Mouse (Mus musculus): ENCODE data around the gene Bmi1. TPM values are rescaled to one million over a fixed set of nuclear protein-coding genes. Genes with fewer than 3 reads are reported as not detected.

Gene Bmi1
- 10.0 and 16.0 TPM in 2 replicates for polyA plus RNA-seq (2016; fragmentation: Nextera tagmentation; extraction: Ambion mirVana)

- H3K27me3 ChIP-seq (ENCODE audit: insufficient read depth, poor library complexity, severe bottlenecking) = peaks cover 63% of the 10 kb centered on the region
- no peak for DNase-seq (ENCODE audit: low spot score)
Observed at GRCm38 (mm10) chr2:18676936-18677491, at the start of gene Bmi1. Gene Bmi1, plus strand, starts transcription at chr2:18677018.

GRCm38 (mm10) chr2:18630547-18630946 lies 46.3 kb upstream of the Bmi1 start:
- Histone ChIP-seq H3K36me3 (no peaks in the 10 kb centered on the region), H3K4me3 (no peak overlapping the region), H3K27me3 (ENCODE audit: insufficient read depth, poor library complexity, severe bottlenecking) (peaks cover 4% of the 10 kb centered on the region; the same call in 1 of the 2 replicates), H3K9me3 (no peaks in the 10 kb centered on the region), H3K4me1 (no peaks in the 10 kb centered on the region), H3K27ac (no peak overlapping the region)
- 71% methylated on average over 5 of the region's 5 CpGs for WGBS
- no peak for DNase-seq (ENCODE audit: low spot score)

More at GRCm38 (mm10) chr2:18676936-18677491, at the start of gene Bmi1:
- Histone ChIP-seq H3K27ac (peak within 1 kb of the TSS; percentile 96), H3K36me3 (no peaks in the 10 kb centered on the region), H3K4me3 (peak within 1 kb of the TSS; percentile 85), H3K9me3 (no peaks in the 10 kb centered on the region), H3K4me1 (peaks cover 18% of the 10 kb centered on the region)
- WGBS = under 1% methylated on average over 42 of the region's 77 CpGs

- Histone ChIP-seq H3K9me3 (no peaks in the 10 kb centered on the region), H3K27ac (no peak overlapping the region), H3K4me1 (no peaks in the 10 kb centered on the region), H3K4me3 (no peak overlapping the region), H3K36me3 (no peaks in the 10 kb centered on the region), H3K27me3 (ENCODE audit: insufficient read depth, poor library complexity, severe bottlenecking) (peaks cover 4% of the 10 kb centered on the region; the same call in 1 of the 2 replicates)
- no peak for DNase-seq (ENCODE audit: low spot score)
- WGBS = 90% methylated on average over 8 of the region's 8 CpGs
Observed at GRCm38 (mm10) chr2:18635052-18635451, 41.8 kb upstream of the Bmi1 start.

GRCm38 (mm10) chr2:18648563-18648962 lies 28.3 kb upstream of the Bmi1 start:
- 87% methylated on average over 4 of the region's 4 CpGs for WGBS
- DNase-seq (ENCODE audit: low spot score) = no peak
- Histone ChIP-seq H3K4me1 (no peaks in the 10 kb centered on the region), H3K36me3 (no peaks in the 10 kb centered on the region), H3K4me3 (no peak overlapping the region), H3K27ac (no peak overlapping the region), H3K9me3 (no peaks in the 10 kb centered on the region), H3K27me3 (ENCODE audit: insufficient read depth, poor library complexity, severe bottlenecking) (no peaks in the 10 kb centered on the region)

GRCm38 (mm10) chr2:18654821-18655220 lies 22.0 kb upstream of the Bmi1 start:
- DNase-seq (ENCODE audit: low spot score) = no peak
- Histone ChIP-seq H3K27ac (no peak overlapping the region), H3K36me3 (no peaks in the 10 kb centered on the region), H3K27me3 (ENCODE audit: insufficient read depth, poor library complexity, severe bottlenecking) (no peaks in the 10 kb centered on the region), H3K4me3 (no peak overlapping the region), H3K9me3 (no peaks in the 10 kb centered on the region), H3K4me1 (no peaks in the 10 kb centered on the region)
- 56% methylated on average over 5 of the region's 5 CpGs for WGBS

- WGBS = 85% methylated on average over 3 of the region's 3 CpGs
- Histone ChIP-seq H3K9me3 (no peaks in the 10 kb centered on the region), H3K36me3 (no peaks in the 10 kb centered on the region), H3K4me1 (no peaks in the 10 kb centered on the region), H3K27me3 (ENCODE audit: insufficient read depth, poor library complexity, severe bottlenecking) (peaks cover 7% of the 10 kb centered on the region), H3K4me3 (no peak overlapping the region), H3K27ac (no peak overlapping the region)
- no peak for DNase-seq (ENCODE audit: low spot score)
Observed at GRCm38 (mm10) chr2:18664003-18664402, 12.8 kb upstream of the Bmi1 start.

GRCm38 (mm10) chr2:18671041-18671440 lies 5.8 kb upstream of the Bmi1 start:
- Histone ChIP-seq H3K4me1 (peaks cover 6% of the 10 kb centered on the region; the same call in 1 of the 2 replicates), H3K27me3 (ENCODE audit: insufficient read depth, poor library complexity, severe bottlenecking) (peaks cover 47% of the 10 kb centered on the region), H3K36me3 (no peaks in the 10 kb centered on the region), H3K9me3 (no peaks in the 10 kb centered on the region), H3K4me3 (no peak overlapping the region), H3K27ac (no peak overlapping the region)
- no peak for DNase-seq (ENCODE audit: low spot score)
- 8% methylated on average over 6 of the region's 6 CpGs for WGBS

- peaks cover 6% of the 10 kb centered on the region; the same call in 1 of the 2 replicates for H3K4me1 ChIP-seq
- H3K27ac ChIP-seq = peak within 1 kb of the TSS; percentile 98
- peak; percentile 94 for DNase-seq (ENCODE audit: low spot score)
- H3K27me3 ChIP-seq (ENCODE audit: insufficient read depth, poor library complexity, severe bottlenecking) = peaks cover 45% of the 10 kb centered on the region
- H3K4me3 ChIP-seq = peak within 1 kb of the TSS; percentile 91
- no peaks in the 10 kb centered on the region for H3K36me3 ChIP-seq
- under 1% methylated on average over 90 of the region's 91 CpGs for WGBS
- H3K9me3 ChIP-seq = no peaks in the 10 kb centered on the region
Observed at GRCm38 (mm10) chr2:18672133-18672765, 4.6 kb upstream of the Bmi1 start, which contains the start of gene Commd3. Gene Commd3, plus strand, starts transcription at chr2:18672384.

GRCm38 (mm10) chr2:18672766-18673164 lies 4.1 kb upstream of the Bmi1 start:
- H3K4me3 ChIP-seq = peak overlapping the region; percentile 91
- H3K36me3 ChIP-seq = no peaks in the 10 kb centered on the region
- WGBS = under 1% methylated on average over 11 of the region's 11 CpGs
- peak overlapping the region; percentile 98 for H3K27ac ChIP-seq
- H3K4me1 ChIP-seq = peaks cover 6% of the 10 kb centered on the region; the same call in 1 of the 2 replicates
- DNase-seq (ENCODE audit: low spot score) = peak; percentile 85
- no peaks in the 10 kb centered on the region for H3K9me3 ChIP-seq
- peaks cover 40% of the 10 kb centered on the region for H3K27me3 ChIP-seq (ENCODE audit: insufficient read depth, poor library complexity, severe bottlenecking)

- Histone ChIP-seq H3K4me1 (peaks cover 6% of the 10 kb centered on the region; the same call in 1 of the 2 replicates), H3K27me3 (ENCODE audit: insufficient read depth, poor library complexity, severe bottlenecking) (peaks cover 48% of the 10 kb centered on the region), H3K36me3 (no peaks in the 10 kb centered on the region), H3K27ac (no peak overlapping the region), H3K4me3 (no peak overlapping the region), H3K9me3 (no peaks in the 10 kb centered on the region)
- 36% methylated on average over 4 of the region's 4 CpGs for WGBS
- DNase-seq (ENCODE audit: low spot score) = no peak
Observed at GRCm38 (mm10) chr2:18673766-18674165, 3.1 kb upstream of the Bmi1 start.

GRCm38 (mm10) chr2:18674193-18674902 lies 2.5 kb upstream of the Bmi1 start:
- Histone ChIP-seq H3K36me3 (no peaks in the 10 kb centered on the region), H3K4me3 (no peak overlapping the region), H3K9me3 (no peaks in the 10 kb centered on the region), H3K27ac (no peak overlapping the region), H3K27me3 (ENCODE audit: insufficient read depth, poor library complexity, severe bottlenecking) (peaks cover 54% of the 10 kb centered on the region), H3K4me1 (peaks cover 6% of the 10 kb centered on the region; the same call in 1 of the 2 replicates)
- 39% methylated on average over 4 of the region's 4 CpGs for WGBS
- DNase-seq (ENCODE audit: low spot score) = no peak

GRCm38 (mm10) chr2:18675681-18676456 lies 949 bp upstream of the Bmi1 start:
- Histone ChIP-seq H3K27me3 (ENCODE audit: insufficient read depth, poor library complexity, severe bottlenecking) (peaks cover 54% of the 10 kb centered on the region), H3K4me1 (peaks cover 13% of the 10 kb centered on the region), H3K9me3 (no peaks in the 10 kb centered on the region), H3K36me3 (no peaks in the 10 kb centered on the region), H3K27ac (peak overlapping the region; percentile 96), H3K4me3 (peak overlapping the region; percentile 85)
- WGBS = 4% methylated on average over 42 of the region's 42 CpGs
- no peak for DNase-seq (ENCODE audit: low spot score)

Data from heart, embryonic 10.5 days (tissue).